9 mouse cellular contexts compared by ENCODE assay signal in the genomic region with DNA sequence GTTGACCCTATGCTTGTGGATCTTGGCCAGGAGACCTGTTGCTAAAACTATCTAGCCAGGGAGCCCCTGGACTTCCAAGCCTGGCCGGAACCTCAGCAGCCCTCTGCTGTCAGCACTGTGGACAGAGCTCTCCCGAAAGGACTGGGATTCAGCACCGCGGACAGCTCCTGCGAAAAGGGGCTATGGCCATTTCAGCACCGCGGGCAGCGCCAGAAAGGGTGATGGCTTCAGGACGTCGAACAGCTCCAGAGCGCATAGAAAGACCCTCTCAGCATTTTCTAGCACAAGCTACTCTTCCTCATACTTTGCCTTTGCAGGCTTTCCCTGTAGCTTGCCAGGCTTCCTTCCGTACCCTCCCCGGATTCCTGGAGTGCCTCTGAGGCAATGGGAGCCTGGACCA. TPM values are rescaled to one million over a fixed set of nuclear protein-coding genes. Genes with fewer than 3 reads are reported as not detected.
DNase-seq lines count a peak whose midpoint lies in the region; ATAC-seq and TF ChIP-seq lines count a peak whose summit lies in the region.
"Had no signal": no experiment of that assay in that cellular context is flagged by ENCODE, and none has a peak within 500 bp of the region (broad histone marks: within the 10 kb centered on the region; RNA-seq: fewer than 3 reads in every experiment).

No protein-coding gene starts in this region.

- H3K9me3 ChIP-seq in liver, embryonic 12.5 days (replicated peaks), result no peaks in the 10 kb centered on the region
- H3K9me3 ChIP-seq in lung, embryonic 14.5 days (ENCODE audit: low read depth, low read length), result no peaks in the 10 kb centered on the region
- no peaks in the 10 kb centered on the region for H3K9me3 ChIP-seq in neural tube, embryonic 15.5 days (replicated peaks)
- H3K9me3 ChIP-seq: embryonic facial prominence, embryonic 15.5 days had no signal

- no peak overlapping the region for H3K9ac ChIP-seq in liver, embryonic 12.5 days
- no peak overlapping the region for H3K9ac ChIP-seq in lung, embryonic 14.5 days
- peak overlapping the region; percentile 63 for H3K9ac ChIP-seq in neural tube, embryonic 15.5 days (replicated peaks)
- H3K9ac ChIP-seq: embryonic facial prominence, embryonic 15.5 days had no signal

- WGBS in liver, embryonic 12.5 days (ENCODE audit: insufficient replicate concordance), result 4% methylated on average over 13 of the region's 13 CpGs
- 2% methylated on average over 13 of the region's 13 CpGs for WGBS in lung, embryonic 14.5 days
- 4% methylated on average over 13 of the region's 13 CpGs for WGBS in neural tube, embryonic 15.5 days

- no peak overlapping the region for H3K4me2 ChIP-seq in liver, embryonic 12.5 days
- H3K4me2 ChIP-seq in lung, embryonic 14.5 days, result no peak overlapping the region
- H3K4me2 ChIP-seq in neural tube, embryonic 15.5 days, result peak overlapping the region; percentile 76
- H3K4me2 ChIP-seq: embryonic facial prominence, embryonic 15.5 days had no signal

- peak; percentile 88 for DNase-seq in liver
- peak; percentile 57 to 68 for DNase-seq in cerebellum, postnatal 25 days
- peak; percentile 76 for DNase-seq in gastrocnemius, postnatal 25 days
- DNase-seq in kidney, adult 9 months, result peak; percentile 89
- peak; percentile 97 for DNase-seq in lung, embryonic 14.5 days
- peak; percentile 84 to 89 for DNase-seq in thymus, postnatal 36 days

- H3K27me3 ChIP-seq in liver, embryonic 12.5 days (replicated peaks), result peaks cover 84% of the 10 kb centered on the region
- peaks cover 38% of the 10 kb centered on the region for H3K27me3 ChIP-seq in lung, embryonic 14.5 days (ENCODE audit: insufficient read depth, low read length)
- H3K27me3 ChIP-seq in neural tube, embryonic 15.5 days (replicated peaks), result peaks cover 62% of the 10 kb centered on the region

- H3K4me1 ChIP-seq in liver, embryonic 12.5 days, result 0 out of 2 replicates have a peak, but pooled peaks cover 3% of the 10 kb centered on the region
- H3K4me1 ChIP-seq in lung, embryonic 14.5 days (ENCODE audit: insufficient read depth), result no peaks in the 10 kb centered on the region
- peaks cover 44% of the 10 kb centered on the region for H3K4me1 ChIP-seq in neural tube, embryonic 15.5 days

- no peak for ATAC-seq in liver, embryonic 12.5 days
- ATAC-seq in lung, embryonic 14.5 days (ENCODE audit: insufficient read depth), result peak; percentile 47; the same call in 1 of the 2 replicates
- ATAC-seq in neural tube, embryonic 15.5 days (ENCODE audit: low FRiP score), result no peak

- H3K36me3 ChIP-seq in liver, embryonic 12.5 days, result no peaks in the 10 kb centered on the region
- H3K36me3 ChIP-seq in lung, embryonic 14.5 days (ENCODE audit: insufficient read depth), result no peaks in the 10 kb centered on the region
- H3K36me3 ChIP-seq in neural tube, embryonic 15.5 days, result 0 out of 2 replicates have a peak, but pooled peaks cover 7% of the 10 kb centered on the region
- H3K36me3 ChIP-seq: embryonic facial prominence, embryonic 15.5 days had no signal

- peak; percentile 33; the same call in 1 of the 2 replicates for TF ChIP-seq CTCF in lung, embryonic 14.5 days (IDR thresholded peaks at IDR 0.05; ENCODE audit: low read depth)

- H3K27ac ChIP-seq in liver, embryonic 12.5 days, result no peak overlapping the region
- H3K27ac ChIP-seq in lung, embryonic 14.5 days (ENCODE audit: low read depth), result no peak overlapping the region
- H3K27ac ChIP-seq in neural tube, embryonic 15.5 days (replicated peaks), result peak overlapping the region; percentile 75; the same call in 1 of the 2 replicates
- H3K27ac ChIP-seq: embryonic facial prominence, embryonic 15.5 days had no signal

- H3K4me3 ChIP-seq in liver, embryonic 12.5 days, result no peak overlapping the region
- H3K4me3 ChIP-seq in lung, embryonic 14.5 days (ENCODE audit: low read depth, low read length), result no peak overlapping the region
- peak overlapping the region; percentile 52 for H3K4me3 ChIP-seq in neural tube, embryonic 15.5 days (replicated peaks)
- H3K4me3 ChIP-seq: embryonic facial prominence, embryonic 15.5 days had no signal

RNA-seq across cellular contexts. Expression of a gene that starts 1.1 kb away (rescaled TPM):
- not detected in 2 replicates for polyA plus RNA-seq in liver, embryonic 12.5 days (2016; fragmentation: Nextera tagmentation; extraction: Ambion mirVana)
- total RNA-seq in gastrocnemius, postnatal 25 days (2021), result not detected
- polyA plus RNA-seq in lung, embryonic 14.5 days (2014; fragmentation: Nextera tagmentation; extraction: Ambion mirVana), result 0.05 TPM in 1 of 2 replicates, not detected in the other
- 0.36 and 0.42 TPM in 2 replicates for polyA plus RNA-seq in neural tube, embryonic 15.5 days (2015; fragmentation: Nextera tagmentation; extraction: Ambion mirVana)
- polyA plus RNA-seq: embryonic facial prominence, embryonic 15.5 days had no signal

RNA-seq across cellular contexts. Expression of a gene that starts 27.1 kb away (rescaled TPM):
- 82.4 and 84.7 TPM in 2 replicates for polyA plus RNA-seq in liver, embryonic 12.5 days (2016; fragmentation: Nextera tagmentation; extraction: Ambion mirVana)
- total RNA-seq in gastrocnemius, postnatal 25 days (2021), result 10 to 100 TPM; 57.6 to 59.6 TPM
- 120 TPM in 2 replicates for polyA plus RNA-seq in lung, embryonic 14.5 days (2014; fragmentation: Nextera tagmentation; extraction: Ambion mirVana)
- 97.3 and 105 TPM in 2 replicates for polyA plus RNA-seq in neural tube, embryonic 15.5 days (2015; fragmentation: Nextera tagmentation; extraction: Ambion mirVana)

RNA-seq across cellular contexts. Expression of a gene that starts 34.6 kb away (rescaled TPM):
- polyA plus RNA-seq in liver, embryonic 12.5 days (2016; fragmentation: Nextera tagmentation; extraction: Ambion mirVana), result 3.3 and 3.8 TPM in 2 replicates
- total RNA-seq in gastrocnemius, postnatal 25 days (2021), result 10 to 100 TPM in 1 of 2 experiments, 1 to 10 TPM in 1; 7.9 to 11.6 TPM
- 3.1 and 3.4 TPM in 2 replicates for polyA plus RNA-seq in lung, embryonic 14.5 days (2014; fragmentation: Nextera tagmentation; extraction: Ambion mirVana)
- 12.8 and 14.0 TPM in 2 replicates for polyA plus RNA-seq in neural tube, embryonic 15.5 days (2015; fragmentation: Nextera tagmentation; extraction: Ambion mirVana)

RNA-seq across cellular contexts. Expression of a gene that starts 46.1 kb away (rescaled TPM):
- 0.20 and 0.44 TPM in 2 replicates for polyA plus RNA-seq in liver, embryonic 12.5 days (2016; fragmentation: Nextera tagmentation; extraction: Ambion mirVana)
- total RNA-seq in gastrocnemius, postnatal 25 days (2021), result 1 to 10 TPM in 1 of 2 experiments, under 1 TPM in 1; 0.87 to 1.2 TPM
- 1.6 TPM in 2 replicates for polyA plus RNA-seq in lung, embryonic 14.5 days (2014; fragmentation: Nextera tagmentation; extraction: Ambion mirVana)
- 12.0 and 13.2 TPM in 2 replicates for polyA plus RNA-seq in neural tube, embryonic 15.5 days (2015; fragmentation: Nextera tagmentation; extraction: Ambion mirVana)

RNA-seq across cellular contexts. Expression of a gene that starts 49.6 kb away (rescaled TPM):
- 10.9 and 13.2 TPM in 2 replicates for polyA plus RNA-seq in liver, embryonic 12.5 days (2016; fragmentation: Nextera tagmentation; extraction: Ambion mirVana)
- 10 to 100 TPM; 17.9 to 20.1 TPM for total RNA-seq in gastrocnemius, postnatal 25 days (2021)
- polyA plus RNA-seq in lung, embryonic 14.5 days (2014; fragmentation: Nextera tagmentation; extraction: Ambion mirVana), result 45.8 and 47.9 TPM in 2 replicates
- 103 and 113 TPM in 2 replicates for polyA plus RNA-seq in neural tube, embryonic 15.5 days (2015; fragmentation: Nextera tagmentation; extraction: Ambion mirVana)
